Mouse (Mus musculus) forebrain, embryonic 16.5 days (tissue): ENCODE results near the gene Rom1. TPM values are rescaled to one million over a fixed set of nuclear protein-coding genes. Genes with fewer than 3 reads are reported as not detected.

Source experiments
- ATAC-seq: fragments of 200-750 bp; cut with Nextera tagmentation; 2 replicates; pipeline ENCODE4 v1.8.0; 2017; ENCODE audit warnings: mild to moderate bottlenecking, moderate library complexity
- H3K27ac ChIP-seq: fragments of 300-500 bp; sonication (generic); 2 replicates; pipeline ENCODE4 v1.5.1; 2014; ENCODE audit warnings: low read length, control low read depth
- H3K27me3 ChIP-seq: fragments of 300-500 bp; sonication (generic); replicated peaks from 2 replicates; pipeline ENCODE4 v1.6.1; 2014; ENCODE audit warnings: low read length; ENCODE audit not compliant: control insufficient read depth, insufficient read depth
- H3K36me3 ChIP-seq: fragments of 300-500 bp; sonication (generic); 2 replicates; pipeline ENCODE4 v1.6.1; 2014; ENCODE audit not compliant: control insufficient read depth, insufficient read depth
- H3K4me1 ChIP-seq: fragments of 300-500 bp; sonication (generic); replicated peaks from 2 replicates; pipeline ENCODE4 v1.6.1; 2014; ENCODE audit warnings: low read length; ENCODE audit not compliant: control insufficient read depth, insufficient read depth
- H3K4me2 ChIP-seq: fragments of 300-500 bp; sonication (generic); 2 replicates; pipeline ENCODE4 v1.6.1; 2014; ENCODE audit warnings: mild to moderate bottlenecking, low read length, control low read depth
- H3K4me3 ChIP-seq: fragments of 300-500 bp; sonication (generic); replicated peaks from 2 replicates; pipeline ENCODE4 v1.5.1; 2014; ENCODE audit warnings: mild to moderate bottlenecking, low read length, control low read depth
- H3K9ac ChIP-seq: fragments of 300-500 bp; sonication (generic); replicated peaks from 2 replicates; pipeline ENCODE4 v1.6.1; 2014; ENCODE audit warnings: low read depth, low read length, control low read depth
- H3K9me3 ChIP-seq: fragments of 300-500 bp; sonication (generic); 2 replicates; pipeline ENCODE4 v1.6.1; 2016; ENCODE audit warnings: low read length; ENCODE audit not compliant: control insufficient read depth
- WGBS: fragments of 180-500 bp; shearing (Covaris S2); extraction: QIAGEN DNeasy Blood & Tissue Kit; methylation state at CpG from one replicate; pipeline ENCODE4 v1.1.7; 2014; 5-methylcytosine and 5-hydroxymethylcytosine counted together
- polyA plus RNA-seq: library from polyadenylated mRNA; unstranded; fragments of >200 nt; fragmentation: Nextera tagmentation; extraction: Ambion mirVana; gene quantifications from 2 replicates; pipeline ENCODE4 v1.2.1, GENCODE M21; 2015

Gene Rom1
- polyA plus RNA-seq, 1 experiment from 2014 or later: 1.8 TPM

- 0 out of 2 replicates have a peak overlapping the region, but pooled peaks have one; percentile 3 for H3K9ac ChIP-seq
- H3K27ac ChIP-seq: no peak overlapping the region
- no peaks in the 10 kb centered on the region for H3K27me3 ChIP-seq
- H3K4me3 ChIP-seq: peak overlapping the region; percentile 8
- peak overlapping the region; percentile 16 for H3K4me2 ChIP-seq
- no peak for ATAC-seq
- 19% methylated on average over 5 of the region's 5 CpGs for WGBS
- peaks cover 30% of the 10 kb centered on the region for H3K4me1 ChIP-seq
- peaks cover 29% of the 10 kb centered on the region for H3K36me3 ChIP-seq
- H3K9me3 ChIP-seq: no peaks in the 10 kb centered on the region
Observed at GRCm38 (mm10) chr19:8944750-8945149, 15.6 kb upstream of the Rom1 start.

- Histone ChIP-seq H3K9me3 (no peaks in the 10 kb centered on the region), H3K4me1 (peaks cover 30% of the 10 kb centered on the region), H3K36me3 (peaks cover 27% of the 10 kb centered on the region), H3K4me3 (no peak overlapping the region), H3K27me3 (no peaks in the 10 kb centered on the region), H3K9ac (0 out of 2 replicates have a peak overlapping the region, but pooled peaks have one; percentile 1), H3K27ac (no peak overlapping the region), H3K4me2 (peak overlapping the region; percentile 80)
- no peak for ATAC-seq
- 49% methylated on average over 5 of the region's 5 CpGs for WGBS
Observed at GRCm38 (mm10) chr19:8944062-8944461, 14.9 kb upstream of the Rom1 start.

- Histone ChIP-seq H3K4me3 (peak overlapping the region; percentile 99), H3K4me2 (peak overlapping the region; percentile 80), H3K27ac (no peak overlapping the region), H3K36me3 (peaks cover 18% of the 10 kb centered on the region), H3K4me1 (peaks cover 30% of the 10 kb centered on the region), H3K9me3 (no peaks in the 10 kb centered on the region), H3K9ac (peak overlapping the region; percentile 99), H3K27me3 (no peaks in the 10 kb centered on the region)
- ATAC-seq: no peak
- WGBS: 66% methylated on average over 2 of the region's 2 CpGs
Observed at GRCm38 (mm10) chr19:8943047-8943446, 13.9 kb upstream of the Rom1 start.

- peaks cover 12% of the 10 kb centered on the region for H3K36me3 ChIP-seq
- H3K9me3 ChIP-seq: no peaks in the 10 kb centered on the region
- H3K4me3 ChIP-seq: peak overlapping the region; percentile 99
- H3K9ac ChIP-seq: peak overlapping the region; percentile 99
- H3K4me1 ChIP-seq: peaks cover 30% of the 10 kb centered on the region
- ATAC-seq: peak; percentile 37
- no peaks in the 10 kb centered on the region for H3K27me3 ChIP-seq
- under 1% methylated on average over 46 of the region's 46 CpGs for WGBS
- H3K27ac ChIP-seq: peak overlapping the region; percentile 96
- H3K4me2 ChIP-seq: peak overlapping the region; percentile 80
Observed at GRCm38 (mm10) chr19:8942276-8942964, 13.3 kb upstream of the Rom1 start.

GRCm38 (mm10) chr19:8941515-8942217, 12.5 kb upstream of the Rom1 start, which contains the start of gene Mta2:
TSS of gene Mta2 (plus strand) at chr19:8941875.
- peak within 1 kb of the TSS; percentile 96 for H3K27ac ChIP-seq
- peaks cover 5% of the 10 kb centered on the region for H3K36me3 ChIP-seq
- ATAC-seq: peak; percentile 96
- H3K4me2 ChIP-seq: peak within 1 kb of the TSS; percentile 80
- under 1% methylated on average over 64 of the region's 64 CpGs for WGBS
- H3K9me3 ChIP-seq: no peaks in the 10 kb centered on the region
- H3K4me3 ChIP-seq: peak within 1 kb of the TSS; percentile 99
- no peaks in the 10 kb centered on the region for H3K27me3 ChIP-seq
- H3K9ac ChIP-seq: peak within 1 kb of the TSS; percentile 99
- H3K4me1 ChIP-seq: peaks cover 30% of the 10 kb centered on the region

- ATAC-seq: peak; percentile 10; the same call in 1 of the 2 replicates
- peak overlapping the region; percentile 99 for H3K4me3 ChIP-seq
- H3K4me2 ChIP-seq: peak overlapping the region; percentile 80
- peak overlapping the region; percentile 96 for H3K27ac ChIP-seq
- peak overlapping the region; percentile 99 for H3K9ac ChIP-seq
- no peaks in the 10 kb centered on the region for H3K27me3 ChIP-seq
- H3K4me1 ChIP-seq: peaks cover 30% of the 10 kb centered on the region
- H3K9me3 ChIP-seq: no peaks in the 10 kb centered on the region
- peaks cover 3% of the 10 kb centered on the region; the same call in 1 of the 2 replicates for H3K36me3 ChIP-seq
- 19% methylated on average over 10 of the region's 10 CpGs for WGBS
Observed at GRCm38 (mm10) chr19:8941136-8941514, 12.0 kb upstream of the Rom1 start.

- Histone ChIP-seq H3K4me2 (no peak overlapping the region), H3K27ac (no peak overlapping the region; the same call in 1 of the 2 replicates), H3K27me3 (no peaks in the 10 kb centered on the region), H3K4me1 (peaks cover 30% of the 10 kb centered on the region), H3K9me3 (no peaks in the 10 kb centered on the region), H3K36me3 (peaks cover 2% of the 10 kb centered on the region; the same call in 1 of the 2 replicates), H3K4me3 (no peak overlapping the region), H3K9ac (no peak overlapping the region; the same call in 1 of the 2 replicates)
- WGBS: 81% methylated on average over 15 of the region's 15 CpGs
- no peak for ATAC-seq
Observed at GRCm38 (mm10) chr19:8940526-8941133, 11.5 kb upstream of the Rom1 start.

GRCm38 (mm10) chr19:8936736-8937135, 7.6 kb upstream of the Rom1 start:
- Histone ChIP-seq H3K9ac (no peak overlapping the region), H3K27me3 (no peaks in the 10 kb centered on the region), H3K4me3 (no peak overlapping the region), H3K36me3 (peaks cover 2% of the 10 kb centered on the region; the same call in 1 of the 2 replicates), H3K4me2 (no peak overlapping the region), H3K9me3 (no peaks in the 10 kb centered on the region), H3K4me1 (peaks cover 7% of the 10 kb centered on the region), H3K27ac (no peak overlapping the region)
- 86% methylated on average over 2 of the region's 2 CpGs for WGBS
- ATAC-seq: no peak

- H3K4me2 ChIP-seq: no peak overlapping the region; the same call in 1 of the 2 replicates
- ATAC-seq: no peak
- H3K9ac ChIP-seq: no peak overlapping the region
- WGBS: 84% methylated on average over 7 of the region's 7 CpGs
- H3K4me3 ChIP-seq: no peak overlapping the region
- H3K27me3 ChIP-seq: no peaks in the 10 kb centered on the region
- H3K9me3 ChIP-seq: no peaks in the 10 kb centered on the region
- peaks cover 2% of the 10 kb centered on the region for H3K36me3 ChIP-seq
- no peak overlapping the region for H3K27ac ChIP-seq
- H3K4me1 ChIP-seq: peaks cover 13% of the 10 kb centered on the region
Observed at GRCm38 (mm10) chr19:8930771-8931170, 1.6 kb upstream of the Rom1 start.
